8 mouse cellular contexts compared by ENCODE assay signal in the genomic region with DNA sequence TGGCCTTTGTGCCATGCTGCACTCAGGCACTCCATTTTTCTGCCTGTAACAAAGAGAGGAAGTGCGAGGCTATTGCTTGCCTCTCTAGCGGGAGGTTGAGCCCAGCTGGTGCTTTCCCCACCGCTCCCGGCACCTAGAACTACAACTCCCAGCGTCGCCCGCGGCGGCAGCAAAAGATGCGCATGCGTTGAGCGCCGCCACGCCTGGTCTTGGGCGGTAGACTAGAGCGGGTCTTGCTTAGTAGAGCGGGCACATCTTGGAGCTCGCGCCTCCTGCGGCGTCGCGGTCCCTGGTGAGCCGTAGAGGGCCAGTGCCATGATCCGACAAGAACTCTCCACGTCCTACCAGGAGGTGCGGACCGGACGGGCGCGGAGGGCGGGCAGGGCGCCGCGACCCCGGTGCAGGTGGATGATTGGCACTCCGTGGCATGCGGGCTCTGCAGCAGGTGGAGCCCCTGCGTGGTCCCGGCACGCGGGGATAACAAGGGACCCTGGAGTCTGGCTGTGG. TPM values are rescaled to one million over a fixed set of nuclear protein-coding genes. Genes with fewer than 3 reads are reported as not detected.
A peak's percentile ranks its signal among the peaks of the same experiment; 100 is the strongest.
DNase-seq lines count a peak whose midpoint lies in the region; ATAC-seq lines count a peak whose summit lies in the region.

A gene (plus strand): TSS at position 187 of the 507 bp plus-strand sequence.

- peak; percentile 98 for DNase-seq in ZHBTc4 (ENCODE audit: low read depth, low spot score)
- peak; percentile 82 to 90 for DNase-seq in gastrocnemius, adult 8-10 months (ENCODE audit: low spot score in 2 of 2)
- peak; percentile 99 for DNase-seq in induced T-regulatory cell, adult 2 months (ENCODE audit: low read depth)
- peak; percentile 82 to 95 for DNase-seq in left cerebral cortex, adult 9 months (ENCODE audit: low spot score in 2 of 2)
- peak; percentile 93 for DNase-seq in right cerebral cortex, postnatal 14 days
- DNase-seq in urinary bladder, postnatal 36 days (ENCODE audit: low spot score in 2 of 2), result peak; percentile 90 to 94

- peak; percentile 86 for ATAC-seq in common myeloid progenitor, adult 5-6 weeks (replicated peaks; ENCODE audit: low read depth, poor library complexity, severe bottlenecking)
- peak; percentile 84 for ATAC-seq in megakaryocyte progenitor cell, adult 5-6 weeks (replicated peaks; ENCODE audit: poor library complexity)

RNA-seq across cellular contexts. Expression of the gene that starts here (rescaled TPM):
- total RNA-seq in common myeloid progenitor, adult 5-6 weeks (2017), result 28.1 and 32.6 TPM in 2 replicates
- 1 to 10 TPM in 1 of 4 experiments, under 1 TPM in 3; 0.68 to 1.9 (median 0.84) TPM for total RNA-seq in gastrocnemius, adult 8-10 months (2022)
- total RNA-seq in megakaryocyte progenitor cell, adult 5-6 weeks (2015), result 20.8 and 23.8 TPM in 2 replicates
- 22.0 and 25.4 TPM in 2 replicates for total RNA-seq in megakaryocyte progenitor cell, adult 5-6 weeks (2017)

Comparison
In these comparisons a context has a peak if more than half of its experiments do, and no peak if none do; other contexts are left out.
1. Peak in every context shown above with its lines: DNase-seq and ATAC-seq.
2. RNA of the gene that starts here (total RNA-seq): 28.1 to 32.6 TPM in common myeloid progenitor, adult 5-6 weeks and 20.8 to 25.4 TPM in megakaryocyte progenitor cell, adult 5-6 weeks; 0.68 to 1.9 TPM in gastrocnemius, adult 8-10 months; every median in the first group is over 4 times any median in the second.